Mouse (Mus musculus): ENCODE results near the gene Mapk12. TPM values are rescaled to one million over a fixed set of nuclear protein-coding genes. Genes with fewer than 3 reads are reported as not detected.

The Mapk12 gene
- total RNA-seq, 2 experiments from 2014 or later: 6.7 to 8.2 TPM

GRCm38 (mm10) chr15:89173024-89173905 lies 32.8 kb upstream of the Mapk12 start:
- peak; percentile 63 to 64 for DNase-seq (ENCODE audit: low spot score in 2 of 2)
- intact Hi-C loops (cut with DNase I): no loop called here

DNA sequence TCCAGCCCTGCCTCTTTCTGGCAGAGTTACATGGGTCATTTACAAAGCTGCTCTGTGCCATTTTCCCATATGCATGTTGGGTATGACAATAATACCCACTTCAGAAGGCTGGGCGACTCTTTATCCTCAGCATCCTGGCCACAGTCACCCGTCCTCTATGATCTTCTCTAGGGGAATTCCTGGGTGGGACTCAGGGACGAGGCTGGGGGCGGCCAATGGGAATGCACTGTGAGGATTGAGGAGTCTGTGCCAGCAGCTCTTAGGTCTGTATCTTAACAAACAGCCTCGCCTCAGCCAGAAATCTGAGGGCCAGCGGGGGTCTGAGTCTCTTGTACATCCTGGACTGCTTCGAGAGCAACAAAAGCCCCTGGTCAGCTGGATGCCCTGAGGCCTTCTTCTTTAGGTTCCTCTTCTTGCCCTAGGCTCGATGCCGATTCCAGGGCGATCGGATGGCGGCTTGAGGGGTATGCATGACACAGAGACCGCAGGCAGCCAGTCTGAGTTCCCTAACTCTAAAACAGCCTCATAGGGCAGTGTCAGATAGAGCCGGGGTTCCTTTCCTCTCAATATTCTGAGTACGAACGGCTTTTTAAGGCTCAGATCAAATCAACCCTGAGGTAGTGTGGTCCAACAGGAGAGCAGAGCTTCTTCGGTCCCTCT lies 31.9 kb upstream of the Mapk12 start:
- intact Hi-C loops (cut with DNase I): no loop called here
- no peak for DNase-seq (ENCODE audit: low spot score in 2 of 2)

GRCm38 (mm10) chr15:89171526-89172051 lies 31.1 kb upstream of the Mapk12 start:
- no peak for DNase-seq (ENCODE audit: low spot score in 2 of 2)

GRCm38 (mm10) chr15:89170102-89170501 lies 29.6 kb upstream of the Mapk12 start:
- intact Hi-C loops (cut with DNase I): no loop called here
- DNase-seq (ENCODE audit: low spot score in 2 of 2): no peak

More at GRCm38 (mm10) chr15:89171526-89172051, 31.1 kb upstream of the Mapk12 start:
- intact Hi-C loops (cut with DNase I): no loop called here

DNA sequence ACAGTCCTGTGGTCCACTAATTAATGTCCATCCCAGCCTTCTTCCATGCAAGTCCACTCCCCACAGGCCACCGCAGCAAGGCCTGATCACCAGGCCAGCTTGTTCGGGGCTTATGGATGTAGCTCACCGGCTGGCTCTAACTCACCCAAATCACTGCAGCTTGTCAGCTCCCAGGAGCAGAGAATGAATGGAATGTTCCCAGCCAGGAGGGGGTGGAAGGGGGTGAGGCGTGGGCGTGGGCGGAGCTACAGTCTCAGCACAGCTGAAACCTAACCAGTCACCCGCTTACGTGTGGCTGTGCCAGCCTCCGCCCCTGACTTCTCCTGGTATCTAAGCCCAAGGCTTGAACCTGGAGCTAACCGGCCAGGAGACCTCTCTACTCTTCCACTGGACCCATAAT lies 28.9 kb upstream of the Mapk12 start:
- DNase-seq (ENCODE audit: low spot score in 2 of 2): peak; percentile 83 to 92
- intact Hi-C loops (cut with DNase I): no loop called here

DNA sequence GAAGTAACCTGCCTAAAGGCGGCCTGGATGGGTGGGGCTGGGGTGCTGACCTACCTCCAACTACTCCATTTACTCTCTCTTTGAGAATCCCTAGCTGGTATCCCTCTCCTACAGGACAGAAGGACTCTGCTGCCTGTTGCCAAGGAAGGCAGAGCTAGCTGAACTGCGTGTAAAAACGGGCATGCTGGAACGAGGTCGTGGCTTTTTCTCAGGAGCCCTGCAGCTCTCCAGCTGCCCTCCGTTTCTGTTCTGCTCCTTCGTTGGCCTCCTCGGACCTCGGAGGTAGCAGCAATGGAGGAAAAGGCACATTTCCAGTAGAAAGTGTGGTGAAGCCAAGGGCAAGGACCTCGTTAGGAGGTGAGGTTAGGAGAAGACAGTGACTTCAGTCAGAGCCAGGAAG lies 28.4 kb upstream of the Mapk12 start:
- no peak for DNase-seq (ENCODE audit: low spot score in 2 of 2)
- intact Hi-C loops (cut with DNase I): no loop called here

- intact Hi-C loops (cut with DNase I): no loop called here
- no peak for DNase-seq (ENCODE audit: low spot score in 2 of 2)
Observed at GRCm38 (mm10) chr15:89165478-89165877, 25.0 kb upstream of the Mapk12 start.

- DNase-seq (ENCODE audit: low spot score in 2 of 2): no peak
- intact Hi-C loops (cut with DNase I): no loop called here
Observed at GRCm38 (mm10) chr15:89161397-89161796, 20.9 kb upstream of the Mapk12 start.

DNA sequence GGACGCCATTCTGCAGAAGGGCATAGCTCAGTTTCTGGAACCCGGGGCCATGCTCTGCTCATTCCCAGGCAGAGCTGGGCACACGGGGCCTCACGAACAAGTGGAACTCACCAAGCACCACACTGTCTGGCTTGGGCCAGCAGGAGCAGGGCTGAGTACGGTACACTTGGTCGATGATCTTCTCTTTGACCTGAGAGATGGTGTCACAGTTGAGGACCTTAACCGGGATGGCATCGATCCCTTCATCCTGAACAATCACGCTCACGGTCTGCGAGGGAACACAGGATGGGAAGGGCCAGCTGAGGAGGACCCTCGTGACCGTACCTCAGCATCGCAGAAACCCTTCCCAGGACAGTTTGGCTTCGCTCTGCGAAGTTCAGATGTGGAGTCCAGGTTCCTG lies 18.0 kb upstream of the Mapk12 start:
- intact Hi-C loops (cut with DNase I): loop anchor here (5.0 kb wide), 1 partner anchor 54 kb away; the partner anchor contains the start of gene Ppp6r2
- DNase-seq (ENCODE audit: low spot score in 2 of 2): no peak

GRCm38 (mm10) chr15:89157954-89158353 lies 17.5 kb upstream of the Mapk12 start:
- intact Hi-C loops (cut with DNase I): loop anchor here (5.0 kb wide), 1 partner anchor 54 kb away; the partner anchor contains the start of gene Ppp6r2
- DNase-seq (ENCODE audit: low spot score in 2 of 2): peak in 1 of 2 experiments; percentile 60

- DNase-seq (ENCODE audit: low spot score in 2 of 2): no peak
- intact Hi-C loops (cut with DNase I): no loop called here
Observed at GRCm38 (mm10) chr15:89152312-89152711, 11.8 kb upstream of the Mapk12 start.

- DNase-seq (ENCODE audit: low spot score in 2 of 2): no peak
- intact Hi-C loops (cut with DNase I): no loop called here
Observed at GRCm38 (mm10) chr15:89150041-89150390, 9.5 kb upstream of the Mapk12 start.

DNA sequence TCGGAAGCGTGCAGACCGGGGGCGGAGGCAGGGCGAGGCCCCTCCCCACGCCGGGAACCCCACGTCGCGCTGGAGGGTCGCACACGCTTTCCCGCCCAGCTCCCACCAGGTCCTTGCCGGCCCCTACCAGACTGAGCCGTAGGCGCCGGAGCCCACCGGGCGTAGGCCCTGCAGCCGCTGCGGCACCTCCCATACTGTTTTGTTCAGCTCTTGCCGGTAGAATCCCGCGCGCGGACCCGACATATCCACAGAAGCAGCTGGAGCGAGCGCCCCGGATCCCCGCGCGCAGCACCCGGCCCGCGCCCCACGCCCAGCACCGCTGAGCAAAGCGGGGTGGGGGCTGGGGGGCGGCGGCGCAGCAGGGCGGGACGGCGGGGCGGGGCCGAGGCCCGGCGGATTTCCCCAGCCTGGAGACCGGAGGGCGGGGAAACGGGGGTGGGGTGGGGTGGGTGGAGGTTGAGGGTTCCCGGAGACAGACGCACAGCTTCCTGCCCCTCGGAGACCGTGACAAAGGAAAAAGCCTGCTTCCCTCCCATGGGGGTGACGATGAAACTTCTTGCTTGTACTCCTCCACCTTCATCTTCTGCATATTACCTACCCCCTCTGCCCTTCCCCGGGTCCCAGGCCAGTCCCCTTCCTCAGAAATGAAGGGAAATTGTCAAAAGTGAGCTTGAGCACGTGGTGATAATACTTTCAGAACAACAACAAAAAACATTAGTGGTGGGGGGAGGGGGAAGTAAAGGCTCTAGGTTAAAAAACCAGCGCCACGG lies 9.0 kb upstream of the Mapk12 start, which contains the start of gene Mapk11:
Mapk11 (minus strand) TSS at position 358 of the 770 bp plus-strand sequence.
- intact Hi-C loops (cut with DNase I): no loop called here
- peak; percentile 47 to 53 for DNase-seq (ENCODE audit: low spot score in 2 of 2)

- DNase-seq (ENCODE audit: low spot score in 2 of 2): no peak
- intact Hi-C loops (cut with DNase I): no loop called here
Observed at GRCm38 (mm10) chr15:89148496-89149270, 8.2 kb upstream of the Mapk12 start.

- intact Hi-C loops (cut with DNase I): no loop called here
- no peak for DNase-seq (ENCODE audit: low spot score in 2 of 2)
Observed at GRCm38 (mm10) chr15:89147895-89148294, 7.4 kb upstream of the Mapk12 start.

DNA sequence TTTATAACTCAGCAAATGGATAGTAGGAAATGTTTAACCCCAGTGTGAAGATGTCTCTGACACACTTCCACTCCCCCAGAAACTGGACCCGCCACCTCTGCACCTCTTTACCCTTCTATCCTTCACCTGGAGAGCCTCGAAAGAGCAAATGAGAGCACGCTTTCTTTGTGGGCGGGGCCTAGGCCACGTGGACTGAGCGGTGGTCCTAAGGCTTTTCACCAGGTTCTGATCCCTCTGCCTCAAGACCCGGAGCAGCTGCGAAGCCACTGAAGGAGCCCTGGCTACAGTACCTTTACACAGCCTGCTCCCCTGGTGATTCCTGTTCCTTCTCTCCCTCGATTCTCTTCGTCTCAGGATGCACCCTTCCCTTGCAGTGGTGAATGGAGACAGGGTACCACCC lies 7.0 kb upstream of the Mapk12 start:
- intact Hi-C loops (cut with DNase I): no loop called here
- no peak for DNase-seq (ENCODE audit: low spot score in 2 of 2)

- intact Hi-C loops (cut with DNase I): no loop called here
- peak in 1 of 2 experiments; percentile 49 for DNase-seq (ENCODE audit: low spot score in 2 of 2)
Observed at GRCm38 (mm10) chr15:89147024-89147423, 6.5 kb upstream of the Mapk12 start.

DNA sequence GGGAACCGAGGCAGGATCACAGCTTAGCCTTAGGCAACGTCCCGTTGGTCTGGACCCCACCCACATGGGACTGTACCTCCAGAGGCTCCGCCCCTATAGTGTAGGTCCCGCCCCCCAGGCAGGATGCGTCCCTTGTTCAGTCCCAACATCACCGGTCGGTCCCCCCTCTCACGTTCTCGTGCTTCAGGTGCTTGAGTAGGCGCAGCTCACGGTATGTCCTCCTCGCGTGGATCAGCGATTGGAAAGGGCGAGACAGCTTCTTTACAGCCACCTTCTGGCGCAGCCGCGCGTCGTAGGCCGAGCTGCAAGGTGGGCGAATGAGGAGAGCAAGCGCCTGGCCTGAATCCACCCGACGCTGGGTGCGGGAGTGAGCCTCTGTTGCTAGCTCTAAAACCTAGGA lies 6.0 kb upstream of the Mapk12 start:
- peak; percentile 67 to 73 for DNase-seq (ENCODE audit: low spot score in 2 of 2)
- intact Hi-C loops (cut with DNase I): no loop called here

GRCm38 (mm10) chr15:89145813-89146350 lies 5.4 kb upstream of the Mapk12 start:
- DNase-seq (ENCODE audit: low spot score in 2 of 2): no peak
- intact Hi-C loops (cut with DNase I): no loop called here
